Mouse (Mus musculus): ENCODE measurements around the gene Itga3. TPM values are rescaled to one million over a fixed set of nuclear protein-coding genes. Genes with fewer than 3 reads are reported as not detected.
A peak's percentile ranks its signal among the peaks of the same experiment; 100 is the strongest.

Gene Itga3
- polyA plus RNA-seq, 1 experiment, result 86.4 TPM

- H3K9ac ChIP-seq (ENCODE audit: low read depth, poor library complexity, severe bottlenecking), result no peak overlapping the region
- no peaks in the 10 kb centered on the region for H3K27me3 ChIP-seq (ENCODE audit: control insufficient read depth, insufficient read depth, low read length, poor library complexity, severe bottlenecking)
- no peak overlapping the region for H3K4me3 ChIP-seq (ENCODE audit: low read depth, low read length)
- peaks cover 19% of the 10 kb centered on the region for H3K4me1 ChIP-seq (ENCODE audit: control insufficient read depth, insufficient read depth, low read length)
- no peaks in the 10 kb centered on the region for H3K9me3 ChIP-seq (replicated peaks; ENCODE audit: control insufficient read depth, insufficient read depth, low read length, poor library complexity, severe bottlenecking)
- TF ChIP-seq EP300 (IDR thresholded peaks at IDR 0.05; ENCODE audit: insufficient read depth, low read depth, low read length) (peak; percentile 96), POLR2A (IDR thresholded peaks at IDR 0.05; ENCODE audit: insufficient read depth, low read length) (no peak)
- peak overlapping the region; percentile 13; the same call in 1 of the 2 replicates for H3K27ac ChIP-seq (ENCODE audit: insufficient read depth, low read length)
- no peaks in the 10 kb centered on the region for H3K36me3 ChIP-seq (ENCODE audit: control insufficient read depth, insufficient read depth, low read length, poor library complexity, severe bottlenecking)
Measured at GRCm38 (mm10) chr11:95084811-95085382, 8.3 kb upstream of the Itga3 start.

DNA sequence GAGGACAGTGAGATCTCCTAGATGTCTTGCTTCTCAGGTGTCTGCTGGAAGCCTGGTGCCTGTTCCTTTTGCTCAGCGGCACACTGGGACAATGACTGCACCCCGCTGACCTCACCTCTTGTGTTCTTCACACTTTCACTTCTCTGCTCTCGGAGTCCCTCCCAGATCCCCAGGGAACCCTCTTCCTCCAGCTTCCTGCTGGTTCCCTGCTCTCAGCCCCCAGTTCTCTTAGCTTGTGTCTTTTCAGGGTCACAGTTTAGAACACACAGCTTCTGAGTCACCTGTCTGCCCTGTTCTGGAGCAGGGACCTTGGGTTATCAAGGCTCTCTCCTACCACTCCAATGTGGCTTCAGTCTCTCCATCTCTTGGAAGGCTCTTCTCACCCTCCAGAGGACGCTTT is 7.6 kb upstream of the Itga3 start:
- H3K36me3 ChIP-seq (ENCODE audit: control insufficient read depth, insufficient read depth, low read length, poor library complexity, severe bottlenecking), result no peaks in the 10 kb centered on the region
- H3K27ac ChIP-seq (ENCODE audit: insufficient read depth, low read length), result no peak overlapping the region
- TF ChIP-seq POLR2A (IDR thresholded peaks at IDR 0.05; ENCODE audit: insufficient read depth, low read length) (no peak), CTCF (IDR thresholded peaks at IDR 0.05; ENCODE audit: low read depth, low read length) (no peak), EP300 (IDR thresholded peaks at IDR 0.05; ENCODE audit: insufficient read depth, low read depth, low read length) (no peak)
- no peaks in the 10 kb centered on the region for H3K27me3 ChIP-seq (ENCODE audit: control insufficient read depth, insufficient read depth, low read length, poor library complexity, severe bottlenecking)
- no peak overlapping the region for H3K4me3 ChIP-seq (ENCODE audit: low read depth, low read length)
- no peaks in the 10 kb centered on the region for H3K9me3 ChIP-seq (replicated peaks; ENCODE audit: control insufficient read depth, insufficient read depth, low read length, poor library complexity, severe bottlenecking)
- H3K4me1 ChIP-seq (ENCODE audit: control insufficient read depth, insufficient read depth, low read length), result peaks cover 19% of the 10 kb centered on the region
- H3K9ac ChIP-seq (ENCODE audit: low read depth, poor library complexity, severe bottlenecking), result no peak overlapping the region

DNA sequence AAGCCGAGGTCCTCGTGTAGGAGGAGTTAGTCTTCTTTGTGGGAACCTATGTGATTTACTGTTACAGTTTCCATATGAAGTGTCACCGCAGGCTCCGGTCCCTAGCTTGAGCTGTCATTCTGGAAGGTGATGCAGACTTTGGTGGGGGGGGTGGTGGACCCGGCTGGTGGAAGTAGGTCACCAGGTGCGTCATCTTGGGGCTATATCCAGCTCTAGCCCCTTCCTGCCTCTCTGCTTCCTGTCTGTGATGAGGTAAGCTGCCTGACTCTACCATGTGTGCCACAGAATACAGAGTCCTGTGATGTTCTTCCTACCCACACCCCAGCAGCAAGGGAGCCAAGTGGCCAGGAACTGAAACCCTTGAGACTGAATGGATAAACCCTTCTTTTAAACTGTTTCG is 6.3 kb upstream of the Itga3 start:
- Histone ChIP-seq H3K27ac (ENCODE audit: insufficient read depth, low read length) (no peak overlapping the region), H3K4me3 (ENCODE audit: low read depth, low read length) (no peak overlapping the region), H3K36me3 (ENCODE audit: control insufficient read depth, insufficient read depth, low read length, poor library complexity, severe bottlenecking) (no peaks in the 10 kb centered on the region), H3K27me3 (ENCODE audit: control insufficient read depth, insufficient read depth, low read length, poor library complexity, severe bottlenecking) (no peaks in the 10 kb centered on the region), H3K4me1 (ENCODE audit: control insufficient read depth, insufficient read depth, low read length) (peaks cover 19% of the 10 kb centered on the region), H3K9ac (ENCODE audit: low read depth, poor library complexity, severe bottlenecking) (no peak overlapping the region), H3K9me3 (replicated peaks; ENCODE audit: control insufficient read depth, insufficient read depth, low read length, poor library complexity, severe bottlenecking) (no peaks in the 10 kb centered on the region)
- no peak for TF ChIP-seq POLR2A (IDR thresholded peaks at IDR 0.05; ENCODE audit: insufficient read depth, low read length)

- Histone ChIP-seq H3K9ac (ENCODE audit: low read depth, poor library complexity, severe bottlenecking) (no peak overlapping the region), H3K4me1 (ENCODE audit: control insufficient read depth, insufficient read depth, low read length) (peaks cover 9% of the 10 kb centered on the region), H3K9me3 (replicated peaks; ENCODE audit: control insufficient read depth, insufficient read depth, low read length, poor library complexity, severe bottlenecking) (no peaks in the 10 kb centered on the region), H3K36me3 (ENCODE audit: control insufficient read depth, insufficient read depth, low read length, poor library complexity, severe bottlenecking) (no peaks in the 10 kb centered on the region), H3K27me3 (ENCODE audit: control insufficient read depth, insufficient read depth, low read length, poor library complexity, severe bottlenecking) (no peaks in the 10 kb centered on the region), H3K27ac (ENCODE audit: insufficient read depth, low read length) (no peak overlapping the region), H3K4me3 (ENCODE audit: low read depth, low read length) (no peak overlapping the region)
- TF ChIP-seq POLR2A (IDR thresholded peaks at IDR 0.05; ENCODE audit: insufficient read depth, low read length), result no peak
- no peak for TF ChIP-seq EP300 (IDR thresholded peaks at IDR 0.05; ENCODE audit: insufficient read depth, low read depth, low read length)
- no peak for TF ChIP-seq CTCF (IDR thresholded peaks at IDR 0.05; ENCODE audit: low read depth, low read length)
Measured at GRCm38 (mm10) chr11:95080783-95081182, 4.2 kb upstream of the Itga3 start.

DNA sequence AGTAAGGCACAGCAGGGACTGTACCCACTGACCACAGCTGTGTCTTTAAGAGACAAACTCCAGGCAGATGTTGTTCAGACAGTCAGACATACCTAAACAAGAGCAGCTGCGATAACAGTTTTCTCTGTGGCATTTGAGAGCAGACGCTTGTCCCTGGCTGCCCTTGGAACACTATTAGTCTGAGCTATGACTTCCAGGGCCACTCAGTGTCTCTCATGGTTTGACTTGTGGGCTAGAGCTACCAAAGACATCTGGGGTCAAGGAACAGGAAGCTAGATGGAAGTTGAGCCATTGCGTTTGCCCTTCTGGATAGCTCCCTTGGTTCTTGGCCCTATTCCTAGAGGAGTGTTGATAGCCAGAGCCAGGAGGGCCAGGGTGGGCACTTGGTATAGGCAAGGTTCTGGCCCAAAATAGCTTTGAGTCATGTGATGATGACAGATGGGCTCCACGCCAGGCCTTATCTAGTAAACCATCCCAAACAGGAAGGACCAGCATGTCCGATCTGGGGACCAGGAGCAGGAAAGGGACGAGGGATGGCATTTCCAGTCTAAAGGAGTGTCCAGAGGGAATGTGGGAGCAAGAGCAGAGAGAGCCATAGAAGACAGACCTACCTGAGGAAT is 2.8 kb upstream of the Itga3 start:
- no peaks in the 10 kb centered on the region for H3K36me3 ChIP-seq (ENCODE audit: control insufficient read depth, insufficient read depth, low read length, poor library complexity, severe bottlenecking)
- H3K4me3 ChIP-seq (ENCODE audit: low read depth, low read length), result no peak overlapping the region
- H3K27me3 ChIP-seq (ENCODE audit: control insufficient read depth, insufficient read depth, low read length, poor library complexity, severe bottlenecking), result no peaks in the 10 kb centered on the region
- TF ChIP-seq EP300 (IDR thresholded peaks at IDR 0.05; ENCODE audit: insufficient read depth, low read depth, low read length) (no peak), CTCF (IDR thresholded peaks at IDR 0.05; ENCODE audit: low read depth, low read length) (no peak), POLR2A (IDR thresholded peaks at IDR 0.05; ENCODE audit: insufficient read depth, low read length) (no peak)
- peaks cover 4% of the 10 kb centered on the region for H3K4me1 ChIP-seq (ENCODE audit: control insufficient read depth, insufficient read depth, low read length)
- no peak overlapping the region for H3K27ac ChIP-seq (ENCODE audit: insufficient read depth, low read length)
- no peaks in the 10 kb centered on the region for H3K9me3 ChIP-seq (replicated peaks; ENCODE audit: control insufficient read depth, insufficient read depth, low read length, poor library complexity, severe bottlenecking)
- no peak overlapping the region for H3K9ac ChIP-seq (ENCODE audit: low read depth, poor library complexity, severe bottlenecking)

DNA sequence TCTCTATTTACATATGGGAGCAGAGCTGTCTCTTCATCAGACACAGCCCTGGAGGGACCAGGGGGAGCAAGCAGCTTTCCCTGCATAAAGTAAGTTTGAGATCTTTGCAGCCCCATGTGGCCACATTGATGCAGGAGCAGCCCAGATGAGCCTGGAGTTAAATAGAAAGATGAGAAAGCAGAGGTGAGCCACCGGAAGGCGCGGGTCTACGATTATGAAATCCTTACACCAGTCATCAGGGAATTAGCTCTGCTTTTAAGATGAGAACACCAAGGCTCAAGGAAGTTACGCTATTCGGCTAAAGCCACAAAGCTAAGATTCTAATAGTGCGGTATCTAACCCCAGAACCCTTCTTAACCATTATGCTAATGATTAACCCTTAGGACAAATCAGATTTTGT is 1.4 kb upstream of the Itga3 start:
- no peak overlapping the region for H3K9ac ChIP-seq (ENCODE audit: low read depth, poor library complexity, severe bottlenecking)
- H3K4me1 ChIP-seq (ENCODE audit: control insufficient read depth, insufficient read depth, low read length), result peaks cover 4% of the 10 kb centered on the region
- no peaks in the 10 kb centered on the region for H3K36me3 ChIP-seq (ENCODE audit: control insufficient read depth, insufficient read depth, low read length, poor library complexity, severe bottlenecking)
- H3K4me3 ChIP-seq (ENCODE audit: low read depth, low read length), result no peak overlapping the region
- TF ChIP-seq POLR2A (IDR thresholded peaks at IDR 0.05; ENCODE audit: insufficient read depth, low read length), result no peak
- no peak for TF ChIP-seq EP300 (IDR thresholded peaks at IDR 0.05; ENCODE audit: insufficient read depth, low read depth, low read length)
- TF ChIP-seq CTCF (IDR thresholded peaks at IDR 0.05; ENCODE audit: low read depth, low read length), result no peak
- no peaks in the 10 kb centered on the region for H3K27me3 ChIP-seq (ENCODE audit: control insufficient read depth, insufficient read depth, low read length, poor library complexity, severe bottlenecking)
- H3K27ac ChIP-seq (ENCODE audit: insufficient read depth, low read length), result no peak overlapping the region; the same call in 1 of the 2 replicates
- no peaks in the 10 kb centered on the region for H3K9me3 ChIP-seq (replicated peaks; ENCODE audit: control insufficient read depth, insufficient read depth, low read length, poor library complexity, severe bottlenecking)
